Comparison of ENCODE assay signal across 8 mouse cellular contexts in the genomic region with DNA sequence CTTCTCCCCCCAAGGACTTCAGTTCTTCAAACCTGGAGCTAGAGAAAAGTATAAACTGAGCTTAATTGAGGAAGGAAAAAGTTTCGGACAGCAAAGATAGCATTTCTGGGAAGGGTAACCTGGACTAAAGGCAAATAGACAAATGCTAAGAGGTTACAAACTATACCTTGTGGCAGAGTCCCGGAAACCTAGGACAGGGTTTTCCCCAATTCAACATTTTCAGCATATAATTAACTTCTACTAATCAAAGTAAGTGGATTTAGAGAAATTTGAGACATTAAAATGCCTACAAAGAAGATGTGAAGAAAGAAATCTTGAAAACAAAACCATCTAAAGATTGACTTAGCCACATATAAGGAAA. TPM values are rescaled to one million over a fixed set of nuclear protein-coding genes. Genes with fewer than 3 reads are reported as not detected.
A peak's percentile ranks its signal among the peaks of the same experiment; 100 is the strongest.
DNase-seq lines count a peak whose midpoint lies in the region; ATAC-seq and TF ChIP-seq lines count a peak whose summit lies in the region.

No protein-coding gene starts in this region.

- 73% methylated on average over 2 of the region's 2 CpGs for WGBS in heart, embryonic 14.5 days
- WGBS in forebrain, embryonic 16.5 days: 80% methylated on average over 2 of the region's 2 CpGs
- WGBS in liver, embryonic 16.5 days (ENCODE audit: insufficient replicate concordance): 63% methylated on average over 2 of the region's 2 CpGs

- peak overlapping the region; percentile 93 for H3K4me2 ChIP-seq in heart, embryonic 14.5 days (ENCODE audit: low read length)
- peak overlapping the region; percentile 70 for H3K4me2 ChIP-seq in forebrain, embryonic 16.5 days (ENCODE audit: low read length)
- peak overlapping the region; percentile 92 for H3K4me2 ChIP-seq in liver, embryonic 16.5 days (ENCODE audit: low read depth, low read length)

- ATAC-seq in heart, embryonic 14.5 days (ENCODE audit: insufficient number of reproducible peaks, insufficient read depth, low FRiP score, low read depth): no peak
- no peak; the same call in 1 of the 2 replicates for ATAC-seq in forebrain, embryonic 16.5 days
- no peak for ATAC-seq in liver, embryonic 16.5 days (ENCODE audit: low read depth)

- H3K36me3 ChIP-seq in heart, embryonic 14.5 days (ENCODE audit: control insufficient read depth, insufficient read depth, low read length): peaks cover 2% of the 10 kb centered on the region
- peaks cover 19% of the 10 kb centered on the region for H3K36me3 ChIP-seq in E14TG2a.4 (ENCODE audit: insufficient read depth, low read length)
- H3K36me3 ChIP-seq in forebrain, embryonic 16.5 days (ENCODE audit: control insufficient read depth, insufficient read depth): peaks cover under 1% of the 10 kb centered on the region; the same call in 1 of the 2 replicates
- peaks cover under 1% of the 10 kb centered on the region; the same call in 1 of the 2 replicates for H3K36me3 ChIP-seq in liver, embryonic 16.5 days (ENCODE audit: control insufficient read depth, insufficient read depth)

- no peak for TF ChIP-seq CTCF in E14TG2a.4 (conservative IDR thresholded peaks at IDR 0.05; ENCODE audit: low read length)

- H3K4me3 ChIP-seq in heart, embryonic 14.5 days (ENCODE audit: control insufficient read depth in 1 of 2, insufficient read depth in 1 of 2, low read depth in 1 of 2, low read length in 2 of 2): peak overlapping the region; percentile 88 to 99
- H3K4me3 ChIP-seq in E14TG2a.4 (replicated peaks; ENCODE audit: low read length): peak overlapping the region; percentile 95
- peak overlapping the region; percentile 81 for H3K4me3 ChIP-seq in forebrain, embryonic 16.5 days (replicated peaks; ENCODE audit: low read length)
- peak overlapping the region; percentile 94 for H3K4me3 ChIP-seq in liver, embryonic 16.5 days (ENCODE audit: low read depth, low read length)

- peak overlapping the region in 1 of 2 experiments; percentile 78; a peak in 1 of 4 replicates for H3K27ac ChIP-seq in heart, embryonic 14.5 days (replicated peaks in 1 of 2; ENCODE audit: control insufficient read depth in 1 of 2, insufficient read depth in 1 of 2, low read depth in 2 of 2, low read length in 2 of 2)
- no peak overlapping the region for H3K27ac ChIP-seq in forebrain, embryonic 16.5 days (ENCODE audit: low read length)
- H3K27ac ChIP-seq in liver, embryonic 16.5 days (ENCODE audit: low read length): no peak overlapping the region

- no peaks in the 10 kb centered on the region for H3K27me3 ChIP-seq in heart, embryonic 14.5 days (ENCODE audit: control insufficient read depth, insufficient read depth, low read length)
- H3K27me3 ChIP-seq in E14TG2a.4 (ENCODE audit: insufficient read depth, low read length): no peaks in the 10 kb centered on the region
- H3K27me3 ChIP-seq in forebrain, embryonic 16.5 days (replicated peaks; ENCODE audit: control insufficient read depth, insufficient read depth, low read length): no peaks in the 10 kb centered on the region
- no peaks in the 10 kb centered on the region for H3K27me3 ChIP-seq in liver, embryonic 16.5 days (ENCODE audit: control insufficient read depth, insufficient read depth, low read depth, low read length)

- peaks cover 3% of the 10 kb centered on the region; the same call in 1 of the 2 replicates for H3K9me3 ChIP-seq in heart, embryonic 14.5 days (ENCODE audit: control insufficient read depth, low read length)
- no peaks in the 10 kb centered on the region for H3K9me3 ChIP-seq in E14TG2a.4 (ENCODE audit: low read length)
- peaks cover 2% of the 10 kb centered on the region for H3K9me3 ChIP-seq in forebrain, embryonic 16.5 days (ENCODE audit: control insufficient read depth, low read length)
- no peaks in the 10 kb centered on the region for H3K9me3 ChIP-seq in liver, embryonic 16.5 days (replicated peaks; ENCODE audit: control insufficient read depth, low read length)

- H3K4me1 ChIP-seq in heart, embryonic 14.5 days (ENCODE audit: control insufficient read depth in 2 of 2, insufficient read depth in 2 of 2, low read length in 2 of 2): peaks cover 0 to 15% of the 10 kb centered on the region in 2 experiments; a peak in 2 of 4 replicates
- H3K4me1 ChIP-seq in E14TG2a.4 (replicated peaks; ENCODE audit: low read depth, low read length): peaks cover 25% of the 10 kb centered on the region
- H3K4me1 ChIP-seq in forebrain, embryonic 16.5 days (replicated peaks; ENCODE audit: control insufficient read depth, insufficient read depth, low read length): peaks cover 18% of the 10 kb centered on the region
- peaks cover 9% of the 10 kb centered on the region for H3K4me1 ChIP-seq in liver, embryonic 16.5 days (ENCODE audit: control insufficient read depth, low read depth, low read length)

- H3K9ac ChIP-seq in heart, embryonic 14.5 days (ENCODE audit: low read length): peak overlapping the region; percentile 97
- no peak overlapping the region for H3K9ac ChIP-seq in forebrain, embryonic 16.5 days (replicated peaks; ENCODE audit: low read depth, low read length)
- H3K9ac ChIP-seq in liver, embryonic 16.5 days (ENCODE audit: low read depth, low read length): peak overlapping the region; percentile 94; the same call in 1 of the 2 replicates

- DNase-seq in heart, adult 8-10 months (ENCODE audit: low spot score): no peak
- no peak for DNase-seq in ovary, postnatal 10 days (ENCODE audit: low spot score)
- no peak for DNase-seq in adrenal gland, adult 8-10 months
- DNase-seq in layer of hippocampus, adult 11-12 months (ENCODE audit: low spot score): no peak

RNA-seq across cellular contexts. Expression of gene Tex10, which starts 0.4 kb away (rescaled TPM):
- polyA plus RNA-seq in heart, embryonic 14.5 days (2014; fragmentation: Nextera tagmentation; extraction: Ambion mirVana): 35.7 and 36.3 TPM in 2 replicates
- total RNA-seq in heart, adult 8-10 months (2022): 10 to 100 TPM in 1 of 4 experiments, 1 to 10 TPM in 3; 7.6 to 10.3 (median 8.3) TPM
- polyA plus RNA-seq in forebrain, embryonic 16.5 days (2015; fragmentation: Nextera tagmentation; extraction: Ambion mirVana): 45.5 and 46.2 TPM in 2 replicates
- polyA plus RNA-seq in liver, embryonic 16.5 days (2015; fragmentation: Nextera tagmentation; extraction: Ambion mirVana): 12.7 and 12.8 TPM in 2 replicates
- total RNA-seq in adrenal gland, adult 8-10 months (2022): 10 to 100 TPM; 32.2 to 38.0 (median 36.5) TPM
